Mouse (Mus musculus) liver, embryonic 14.5 days (tissue): Measurements from ENCODE around the gene Gm19935.

Experiments
- CTCF ChIP-seq: IDR thresholded peaks from 2 replicates; pipeline ENCODE4 v1.5.1; 2016; ENCODE audit warnings: antibody characterized with exemption, low read depth, control low read depth
- EP300 ChIP-seq: IDR thresholded peaks from 2 replicates; pipeline ENCODE4 v1.6.1; 2016; ENCODE audit warnings: antibody characterized with exemption, low read depth

GRCm38 (mm10) chr8:90829825-90830224 is 12.6 kb upstream of the Gm19935 start:
- TF ChIP-seq CTCF: no peak
- TF ChIP-seq EP300: no peak
